Mouse (Mus musculus): ENCODE measurements around the gene Rgs19. TPM values are rescaled to one million over a fixed set of nuclear protein-coding genes. Genes with fewer than 3 reads are reported as not detected.

Rgs19 gene
- polyA plus RNA-seq, 1 experiment: 38.7 TPM

DNA sequence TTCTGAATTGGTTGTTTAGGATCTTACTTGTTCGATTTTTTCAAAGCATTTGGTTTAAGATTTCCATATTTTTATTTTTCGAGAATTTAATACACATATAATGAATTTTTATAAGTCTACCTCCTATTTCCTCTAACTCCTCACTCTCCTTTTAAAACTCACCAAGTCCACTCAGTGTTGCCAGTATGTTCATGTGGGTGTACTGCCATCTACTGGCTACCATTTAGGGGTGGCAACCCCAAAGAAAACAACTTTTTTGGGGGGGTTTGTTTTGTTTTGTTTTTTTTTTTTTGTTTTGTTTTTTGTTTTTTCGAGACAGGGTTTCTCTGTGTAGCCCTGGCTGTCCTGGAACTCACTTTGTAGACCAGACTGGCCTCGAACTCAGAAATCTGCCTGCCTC is 12.9 kb upstream of the Rgs19 start:
- no peak overlapping the region for H3K4me3 ChIP-seq (replicated peaks)
- H3K27me3 ChIP-seq (replicated peaks): peaks cover 8% of the 10 kb centered on the region
- H3K4me1 ChIP-seq: 0 out of 2 replicates have a peak, but pooled peaks cover 4% of the 10 kb centered on the region
- no peaks in the 10 kb centered on the region for H3K36me3 ChIP-seq (replicated peaks; ENCODE audit: low read length)
- H3K9me3 ChIP-seq: no peaks in the 10 kb centered on the region
- TF ChIP-seq GATA1 (IDR thresholded peaks at IDR 0.05; ENCODE audit: borderline replicate concordance, low read length): no peak
- no peak for TF ChIP-seq FLI1 (IDR thresholded peaks at IDR 0.05; ENCODE audit: low read length)

DNA sequence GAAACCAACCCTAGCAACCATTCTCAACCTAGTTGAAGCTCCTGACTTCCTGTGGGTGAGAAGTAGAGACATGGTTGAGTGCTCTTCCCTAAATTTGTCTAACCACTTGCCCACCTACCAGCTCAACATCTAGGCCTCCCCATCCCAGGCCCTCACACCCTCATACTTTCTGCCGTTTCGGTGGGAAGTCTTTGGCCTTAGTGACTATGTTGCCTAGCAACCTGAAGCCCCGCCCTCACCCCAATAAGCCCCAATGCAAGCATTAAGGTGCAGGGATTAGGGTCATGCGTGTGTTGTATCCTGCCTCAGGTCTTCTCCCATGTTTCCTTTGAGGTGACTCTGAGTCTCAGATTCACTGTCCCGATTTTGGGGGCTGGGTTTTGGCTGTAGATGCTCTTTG is 4.5 kb upstream of the Rgs19 start, which contains the start of gene Lkaaear1:
TSS of gene Lkaaear1 (minus strand) at position 202 of the 400 bp plus-strand sequence.
- no peaks in the 10 kb centered on the region for H3K36me3 ChIP-seq (replicated peaks; ENCODE audit: low read length)
- H3K9me3 ChIP-seq: no peaks in the 10 kb centered on the region
- peak within 1 kb of the TSS; percentile 28 for H3K4me3 ChIP-seq (replicated peaks)
- H3K27me3 ChIP-seq (replicated peaks): peaks cover 41% of the 10 kb centered on the region
- TF ChIP-seq GATA1 (IDR thresholded peaks at IDR 0.05; ENCODE audit: borderline replicate concordance, low read length) (no peak), FLI1 (IDR thresholded peaks at IDR 0.05; ENCODE audit: low read length) (no peak)
- H3K4me1 ChIP-seq: peaks cover 31% of the 10 kb centered on the region

DNA sequence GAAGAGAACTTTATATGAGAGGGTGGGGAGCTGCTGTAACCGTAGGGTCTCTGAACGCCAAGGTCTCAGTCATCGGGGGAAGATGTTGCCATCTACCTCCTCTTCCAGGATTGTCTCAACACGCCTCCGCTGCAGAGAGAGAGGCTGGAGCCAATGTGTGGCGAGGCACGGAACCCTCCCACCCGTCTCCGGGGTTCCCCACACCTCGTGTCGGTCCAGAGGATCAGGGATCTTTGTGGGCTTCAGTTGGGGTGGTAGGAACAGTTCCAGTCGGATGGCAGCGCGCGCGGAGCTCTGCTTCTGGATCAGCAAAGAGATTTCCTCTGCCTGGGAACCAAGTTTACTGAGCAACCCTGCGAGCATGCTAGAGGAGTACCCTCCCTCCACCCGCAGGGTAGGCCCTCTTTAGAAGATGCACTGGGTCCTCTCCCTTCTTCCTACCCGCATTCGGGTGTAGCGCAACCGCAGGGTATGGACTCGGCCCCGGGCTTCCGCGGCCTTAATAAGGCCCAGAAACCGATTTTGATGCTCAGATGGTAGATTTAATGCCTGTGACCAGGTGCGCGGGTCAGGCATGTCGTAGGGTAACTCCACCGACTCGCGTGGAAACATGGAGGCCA is 3.1 kb upstream of the Rgs19 start:
- H3K4me3 ChIP-seq (replicated peaks): peak overlapping the region; percentile 28
- H3K4me1 ChIP-seq: peaks cover 44% of the 10 kb centered on the region
- TF ChIP-seq GATA1 (IDR thresholded peaks at IDR 0.05; ENCODE audit: borderline replicate concordance, low read length) (no peak), FLI1 (IDR thresholded peaks at IDR 0.05; ENCODE audit: low read length) (no peak)
- no peaks in the 10 kb centered on the region for H3K36me3 ChIP-seq (replicated peaks; ENCODE audit: low read length)
- H3K9me3 ChIP-seq: no peaks in the 10 kb centered on the region
- H3K27me3 ChIP-seq (replicated peaks): peaks cover 51% of the 10 kb centered on the region

DNA sequence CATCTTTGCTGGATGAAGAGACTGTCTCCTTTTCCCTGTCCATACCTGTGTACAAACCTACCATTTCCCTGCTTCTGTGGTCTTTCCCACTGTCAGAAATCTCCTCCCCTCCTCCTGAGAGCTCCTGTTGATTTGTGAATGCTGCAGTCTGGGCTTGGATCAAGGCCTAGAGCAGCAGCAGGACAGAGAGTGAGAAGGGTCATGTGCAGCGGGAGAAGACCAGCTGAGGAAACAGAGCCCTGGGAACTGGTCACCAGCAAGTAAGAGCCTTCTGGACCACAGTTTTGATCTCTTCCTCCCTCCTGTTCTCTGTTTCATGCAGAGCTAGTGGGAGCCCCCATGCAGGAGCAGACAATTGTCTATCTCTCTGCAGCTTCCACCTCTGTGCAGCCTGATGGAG is 2.0 kb upstream of the Rgs19 start:
- H3K4me3 ChIP-seq (replicated peaks): no peak overlapping the region
- no peaks in the 10 kb centered on the region for H3K9me3 ChIP-seq
- TF ChIP-seq FLI1 (IDR thresholded peaks at IDR 0.05; ENCODE audit: low read length) (no peak), GATA1 (IDR thresholded peaks at IDR 0.05; ENCODE audit: borderline replicate concordance, low read length) (no peak)
- H3K36me3 ChIP-seq (replicated peaks; ENCODE audit: low read length): no peaks in the 10 kb centered on the region
- peaks cover 56% of the 10 kb centered on the region for H3K4me1 ChIP-seq
- H3K27me3 ChIP-seq (replicated peaks): peaks cover 52% of the 10 kb centered on the region

DNA sequence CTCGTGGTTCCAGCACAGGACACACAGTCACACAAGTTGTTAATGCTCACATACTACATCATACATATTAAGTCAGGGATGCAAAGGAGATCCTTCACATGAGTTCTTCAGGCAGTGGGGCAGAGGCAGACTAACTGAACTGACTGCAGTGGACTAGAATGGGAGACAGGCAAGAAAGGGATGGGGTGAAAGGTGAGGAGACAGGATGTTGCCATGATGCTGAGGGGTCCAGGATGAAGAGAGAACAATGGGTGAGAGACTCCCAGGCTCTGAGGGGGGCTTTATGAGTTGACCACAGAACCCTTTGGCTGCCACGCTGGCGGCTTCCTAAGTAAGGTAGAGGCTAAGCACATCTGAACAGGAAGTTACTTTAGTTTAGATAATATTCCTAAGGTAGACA is 804 bp upstream of the Rgs19 start:
- Histone ChIP-seq H3K27me3 (replicated peaks) (peaks cover 54% of the 10 kb centered on the region), H3K9me3 (no peaks in the 10 kb centered on the region), H3K4me3 (replicated peaks) (no peak overlapping the region), H3K36me3 (replicated peaks; ENCODE audit: low read length) (peaks cover 9% of the 10 kb centered on the region), H3K4me1 (peaks cover 68% of the 10 kb centered on the region)
- TF ChIP-seq FLI1 (IDR thresholded peaks at IDR 0.05; ENCODE audit: low read length): no peak
- no peak for TF ChIP-seq GATA1 (IDR thresholded peaks at IDR 0.05; ENCODE audit: borderline replicate concordance, low read length)

DNA sequence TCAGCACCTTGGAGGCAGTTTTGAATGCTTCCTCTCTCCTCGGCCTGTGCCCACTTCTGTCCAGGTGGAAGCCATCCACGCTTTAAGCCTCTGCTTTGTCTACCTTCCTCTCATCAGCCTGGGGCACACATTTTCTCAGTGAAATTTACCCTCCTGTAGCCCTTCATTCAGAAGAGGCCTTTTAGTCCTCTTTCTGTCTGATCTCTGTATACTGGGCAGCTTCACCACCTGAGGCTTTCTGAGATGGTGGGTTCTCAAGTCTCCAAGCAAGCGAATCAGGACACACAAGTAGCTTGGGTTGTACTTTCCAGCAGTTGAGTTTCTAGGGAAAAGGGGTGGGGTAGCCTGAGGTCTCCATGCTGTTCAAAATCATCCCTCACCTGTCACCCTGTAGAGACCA is 1.5 kb downstream of the Rgs19 start:
- H3K27me3 ChIP-seq (replicated peaks): peaks cover 53% of the 10 kb centered on the region
- TF ChIP-seq FLI1 (IDR thresholded peaks at IDR 0.05; ENCODE audit: low read length): no peak
- no peak for TF ChIP-seq GATA1 (IDR thresholded peaks at IDR 0.05; ENCODE audit: borderline replicate concordance, low read length)
- peaks cover 70% of the 10 kb centered on the region for H3K4me1 ChIP-seq
- H3K4me3 ChIP-seq (replicated peaks): peak overlapping the region; percentile 93
- H3K9me3 ChIP-seq: no peaks in the 10 kb centered on the region
- H3K36me3 ChIP-seq (replicated peaks; ENCODE audit: low read length): peaks cover 30% of the 10 kb centered on the region

DNA sequence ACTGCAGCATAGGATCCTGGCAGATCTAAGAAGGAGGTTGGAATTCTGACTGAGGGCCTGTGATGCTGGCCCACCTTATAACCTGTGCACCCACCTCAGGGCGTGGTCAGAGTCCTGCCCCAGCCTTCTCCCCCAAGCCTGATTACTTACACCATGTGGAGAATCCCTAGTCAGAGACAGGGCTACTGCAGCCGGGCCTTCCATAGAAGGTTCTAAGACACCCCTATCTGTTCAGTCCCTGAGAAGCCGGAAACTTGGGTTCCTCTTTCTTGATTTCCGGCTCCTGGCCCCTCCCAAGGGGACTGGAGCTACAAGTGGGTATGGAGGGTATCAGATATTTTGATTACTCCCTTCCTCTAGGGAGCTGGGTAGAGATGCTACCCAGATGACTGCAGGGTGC is 2.2 kb downstream of the Rgs19 start:
- peaks cover 70% of the 10 kb centered on the region for H3K4me1 ChIP-seq
- H3K4me3 ChIP-seq (replicated peaks): peak overlapping the region; percentile 78
- no peak for TF ChIP-seq FLI1 (IDR thresholded peaks at IDR 0.05; ENCODE audit: low read length)
- no peak for TF ChIP-seq GATA1 (IDR thresholded peaks at IDR 0.05; ENCODE audit: borderline replicate concordance, low read length)
- H3K36me3 ChIP-seq (replicated peaks; ENCODE audit: low read length): peaks cover 37% of the 10 kb centered on the region
- no peaks in the 10 kb centered on the region for H3K9me3 ChIP-seq
- H3K27me3 ChIP-seq (replicated peaks): peaks cover 47% of the 10 kb centered on the region

DNA sequence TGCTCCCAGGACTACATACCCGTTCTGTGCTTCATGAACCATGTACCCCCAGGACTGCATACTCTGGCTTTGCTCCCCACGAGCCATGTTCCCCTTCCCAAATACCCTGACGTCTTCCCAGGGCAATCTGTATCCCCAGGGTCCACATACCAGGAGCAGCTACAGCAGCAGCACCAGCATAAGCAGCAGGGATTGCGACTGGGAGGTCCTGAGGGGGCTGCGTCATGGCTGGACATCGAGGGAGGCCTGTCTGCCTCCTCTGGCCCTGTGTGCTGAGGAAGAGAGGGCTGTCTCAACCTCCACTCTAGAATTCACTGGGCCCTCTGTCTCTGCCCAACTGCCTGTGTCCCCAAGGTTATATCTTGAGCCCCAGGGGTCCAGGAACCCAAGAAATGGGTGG is 2.7 kb downstream of the Rgs19 start:
- peaks cover 42% of the 10 kb centered on the region for H3K27me3 ChIP-seq (replicated peaks)
- H3K9me3 ChIP-seq: no peaks in the 10 kb centered on the region
- H3K4me3 ChIP-seq (replicated peaks): peak overlapping the region; percentile 78
- peaks cover 42% of the 10 kb centered on the region for H3K36me3 ChIP-seq (replicated peaks; ENCODE audit: low read length)
- TF ChIP-seq FLI1 (IDR thresholded peaks at IDR 0.05; ENCODE audit: low read length) (no peak), GATA1 (IDR thresholded peaks at IDR 0.05; ENCODE audit: borderline replicate concordance, low read length) (no peak)
- peaks cover 65% of the 10 kb centered on the region for H3K4me1 ChIP-seq

DNA sequence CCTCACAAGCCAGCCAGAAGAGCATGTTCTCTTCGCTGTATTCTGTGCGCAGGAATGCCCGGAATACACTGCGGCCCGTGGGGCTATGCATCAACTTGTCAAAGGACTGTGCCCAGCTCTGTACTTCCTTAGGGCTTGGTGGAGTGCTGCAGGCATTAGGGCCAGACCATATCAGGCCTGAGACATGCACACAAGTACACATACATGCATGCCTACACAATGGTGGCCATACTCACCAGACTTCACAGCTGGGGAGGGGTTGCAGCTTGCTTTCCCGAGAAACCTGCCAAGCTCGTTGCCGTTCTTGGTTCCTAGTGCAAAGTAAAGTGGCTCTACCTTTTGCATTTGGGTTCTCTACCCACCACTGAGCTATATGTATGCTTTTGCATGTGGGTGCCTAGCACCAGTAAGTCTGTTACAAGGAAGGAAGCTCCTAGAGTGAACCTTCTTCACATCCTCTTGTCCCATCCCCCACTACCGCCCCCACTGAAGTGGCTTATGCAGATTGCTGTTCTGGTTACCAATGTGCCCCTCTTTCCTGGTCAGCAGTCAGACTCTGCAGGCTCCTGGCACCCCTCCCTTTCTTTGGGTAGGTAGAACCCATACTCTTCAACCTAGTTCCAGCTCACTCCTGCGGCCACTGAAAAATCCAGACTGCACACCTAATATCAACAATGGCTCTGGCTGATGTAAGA is 4.2 kb downstream of the Rgs19 start:
- Histone ChIP-seq H3K4me3 (replicated peaks) (no peak overlapping the region), H3K4me1 (peaks cover 53% of the 10 kb centered on the region), H3K27me3 (replicated peaks) (peaks cover 29% of the 10 kb centered on the region), H3K9me3 (no peaks in the 10 kb centered on the region), H3K36me3 (replicated peaks; ENCODE audit: low read length) (peaks cover 51% of the 10 kb centered on the region)
- no peak for TF ChIP-seq FLI1 (IDR thresholded peaks at IDR 0.05; ENCODE audit: low read length)
- no peak for TF ChIP-seq GATA1 (IDR thresholded peaks at IDR 0.05; ENCODE audit: borderline replicate concordance, low read length)

DNA sequence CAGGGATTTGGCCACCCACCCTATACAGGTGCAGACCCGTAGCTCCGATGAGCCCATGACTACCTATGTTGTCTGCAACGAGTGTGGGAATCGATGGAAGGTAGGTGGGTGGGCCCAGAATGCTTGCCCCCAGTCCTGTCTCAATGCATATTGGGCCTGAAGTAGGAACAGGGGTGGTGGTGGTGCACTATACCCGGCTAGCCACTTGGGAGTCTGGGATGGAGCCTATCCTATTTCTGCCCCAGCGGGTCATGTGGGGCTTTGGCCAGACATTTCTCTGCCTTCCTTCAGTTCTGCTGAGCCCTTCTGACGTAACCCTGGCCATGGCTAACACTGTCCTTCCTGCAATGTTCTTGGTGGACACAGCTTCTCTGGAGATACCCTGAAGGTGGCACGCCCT is 6.2 kb downstream of the Rgs19 start:
- H3K4me1 ChIP-seq: peaks cover 33% of the 10 kb centered on the region
- H3K9me3 ChIP-seq: no peaks in the 10 kb centered on the region
- peaks cover 51% of the 10 kb centered on the region for H3K36me3 ChIP-seq (replicated peaks; ENCODE audit: low read length)
- no peak overlapping the region for H3K4me3 ChIP-seq (replicated peaks)
- H3K27me3 ChIP-seq (replicated peaks): peaks cover 23% of the 10 kb centered on the region
- TF ChIP-seq GATA1 (IDR thresholded peaks at IDR 0.05; ENCODE audit: borderline replicate concordance, low read length): no peak

All from megakaryocyte, embryonic 14.5 days (primary cell).